Mouse (Mus musculus) limb, embryonic 11.5 days (tissue): Measurements from ENCODE around the gene Psmd5. TPM values are rescaled to one million over a fixed set of nuclear protein-coding genes. Genes with fewer than 3 reads are reported as not detected.
"Not testable (repeated sequence)": the region's sequence is repeated elsewhere in the genome, so short reads cannot be mapped to it uniquely, and the experiment has no call there.

ENCODE experiments used
- ATAC-seq: fragments of 200-750 bp; cut with Nextera tagmentation; 2 replicates; pipeline ENCODE4 v1.8.0; 2017; ENCODE audit warnings: low read depth; ENCODE audit not compliant: insufficient number of reproducible peaks, low FRiP score, low TSS enrichment
- DNase-seq: peaks from one replicate; pipeline ENCODE4 v3.0.0-alpha.2; 2015; ENCODE audit warnings: low spot score
- H3K27ac ChIP-seq: fragments of 300-500 bp; sonication (generic); replicated peaks from 2 replicates; pipeline ENCODE4 v1.5.1; 2014; ENCODE audit warnings: low read depth, mild to moderate bottlenecking, low read length
- H3K27me3 ChIP-seq: fragments of 300-500 bp; sonication (generic); 2 replicates; pipeline ENCODE4 v1.6.1; 2014; ENCODE audit warnings: mild to moderate bottlenecking, low read length, mixed read lengths; ENCODE audit not compliant: control insufficient read depth, insufficient read depth
- H3K36me3 ChIP-seq: fragments of 300-500 bp; sonication (generic); 2 replicates; pipeline ENCODE4 v1.6.1; 2014; ENCODE audit warnings: mild to moderate bottlenecking, low read length, moderate library complexity, mixed read lengths; ENCODE audit not compliant: control insufficient read depth, insufficient read depth
- H3K4me1 ChIP-seq: fragments of 300-500 bp; sonication (generic); 2 replicates; pipeline ENCODE4 v1.6.1; 2014; ENCODE audit warnings: low read length, mixed read lengths; ENCODE audit not compliant: control insufficient read depth, insufficient read depth
- H3K4me2 ChIP-seq: fragments of 300-500 bp; sonication (generic); 2 replicates; pipeline ENCODE4 v1.6.1; 2014; ENCODE audit warnings: low read depth, mild to moderate bottlenecking, moderate library complexity; ENCODE audit not compliant: severe bottlenecking
- H3K4me3 ChIP-seq: fragments of 300-500 bp; sonication (generic); 2 replicates; pipeline ENCODE4 v1.5.1; 2014; ENCODE audit warnings: low read depth, low read length
- H3K9ac ChIP-seq: fragments of 300-500 bp; sonication (generic); 2 replicates; pipeline ENCODE4 v1.6.1; 2014; ENCODE audit warnings: mild to moderate bottlenecking, low read length
- H3K9me3 ChIP-seq: fragments of 300-500 bp; sonication (generic); 2 replicates; pipeline ENCODE4 v1.6.1; 2016; ENCODE audit warnings: low read length; ENCODE audit not compliant: control insufficient read depth
- WGBS: fragments of 180-500 bp; shearing (Covaris S2); extraction: QIAGEN DNeasy Blood & Tissue Kit; methylation state at CpG from one replicate; pipeline ENCODE4 v1.1.7; 2014; 5-methylcytosine and 5-hydroxymethylcytosine counted together
- polyA plus RNA-seq: library from polyadenylated mRNA; unstranded; fragments of >200 nt; fragmentation: Nextera tagmentation; extraction: Ambion mirVana; gene quantifications from 2 replicates; pipeline ENCODE4 v1.2.1, GENCODE M21; 2014

Gene Psmd5
- polyA plus RNA-seq, 1 experiment from 2014 or later, result 128 TPM

- H3K4me2 ChIP-seq, result no peak overlapping the region
- DNase-seq (no peak), ATAC-seq (no peak)
- H3K27me3 ChIP-seq, result no peaks in the 10 kb centered on the region
- WGBS, result 90% methylated on average over 1 of the region's 1 CpGs
- H3K27ac ChIP-seq, result no peak overlapping the region
- H3K9ac ChIP-seq, result no peak overlapping the region
- H3K4me3 ChIP-seq, result no peak overlapping the region
- H3K4me1 ChIP-seq, result no peaks in the 10 kb centered on the region
- peaks cover 9% of the 10 kb centered on the region for H3K36me3 ChIP-seq
- no peaks in the 10 kb centered on the region for H3K9me3 ChIP-seq
Observed at GRCm38 (mm10) chr2:34847702-34848101, 27.1 kb downstream of the Psmd5 start.

- no peaks in the 10 kb centered on the region for H3K4me1 ChIP-seq
- no peaks in the 10 kb centered on the region for H3K36me3 ChIP-seq
- no peaks in the 10 kb centered on the region for H3K9me3 ChIP-seq
- no peak overlapping the region for H3K27ac ChIP-seq
- H3K9ac ChIP-seq, result no peak overlapping the region
- no peak overlapping the region for H3K4me2 ChIP-seq
- 86% methylated on average over 11 of the region's 11 CpGs for WGBS
- no peaks in the 10 kb centered on the region for H3K27me3 ChIP-seq
- DNase-seq, result no peak
- no peak for ATAC-seq
- H3K4me3 ChIP-seq, result no peak overlapping the region
Observed at GRCm38 (mm10) chr2:34843211-34843939, 31.4 kb downstream of the Psmd5 start.

GRCm38 (mm10) chr2:34841706-34842105 is 33.1 kb downstream of the Psmd5 start:
- Histone ChIP-seq H3K9me3 (no peaks in the 10 kb centered on the region), H3K36me3 (no peaks in the 10 kb centered on the region), H3K4me1 (no peaks in the 10 kb centered on the region), H3K9ac (no peak overlapping the region), H3K4me2 (no peak overlapping the region), H3K4me3 (no peak overlapping the region), H3K27ac (no peak overlapping the region), H3K27me3 (no peaks in the 10 kb centered on the region)
- WGBS, result 93% methylated on average over 8 of the region's 8 CpGs
- DNase-seq (no peak), ATAC-seq (no peak)

- not testable (repeated sequence) for DNase-seq, H3K4me2 ChIP-seq, H3K4me1 ChIP-seq, ATAC-seq, H3K9ac ChIP-seq, H3K27ac ChIP-seq, H3K9me3 ChIP-seq, H3K4me3 ChIP-seq, H3K27me3 ChIP-seq, H3K36me3 ChIP-seq
- WGBS, result 76% methylated on average over 5 of the region's 5 CpGs
Observed at GRCm38 (mm10) chr2:34840143-34840542, 34.6 kb downstream of the Psmd5 start.

- no peaks in the 10 kb centered on the region for H3K4me1 ChIP-seq
- no peak overlapping the region for H3K4me2 ChIP-seq
- no peak overlapping the region for H3K27ac ChIP-seq
- no peak overlapping the region for H3K4me3 ChIP-seq
- H3K9me3 ChIP-seq, result no peaks in the 10 kb centered on the region
- DNase-seq, result no peak
- no peak for ATAC-seq
- WGBS, result 70% methylated on average over 3 of the region's 3 CpGs
- no peak overlapping the region for H3K9ac ChIP-seq
- H3K27me3 ChIP-seq, result no peaks in the 10 kb centered on the region
- H3K36me3 ChIP-seq, result no peaks in the 10 kb centered on the region
Observed at GRCm38 (mm10) chr2:34835669-34836068, 39.1 kb downstream of the Psmd5 start.

GRCm38 (mm10) chr2:34833624-34834023 is 41.1 kb downstream of the Psmd5 start:
- Histone ChIP-seq H3K36me3 (no peaks in the 10 kb centered on the region), H3K4me2 (no peak overlapping the region), H3K27me3 (no peaks in the 10 kb centered on the region), H3K27ac (no peak overlapping the region), H3K9me3 (no peaks in the 10 kb centered on the region), H3K9ac (no peak overlapping the region), H3K4me3 (no peak overlapping the region), H3K4me1 (no peaks in the 10 kb centered on the region)
- DNase-seq, result no peak
- no peak for ATAC-seq
- 90% methylated on average over 17 of the region's 17 CpGs for WGBS

- H3K27me3 ChIP-seq, DNase-seq, H3K9ac ChIP-seq, H3K27ac ChIP-seq, H3K4me3 ChIP-seq, H3K36me3 ChIP-seq, ATAC-seq, H3K4me1 ChIP-seq, H3K4me2 ChIP-seq, H3K9me3 ChIP-seq: not testable (repeated sequence)
- 75% methylated on average over 11 of the region's 11 CpGs for WGBS
Observed at GRCm38 (mm10) chr2:34832766-34833457, 41.9 kb downstream of the Psmd5 start, which contains the start of gene Gm34653. Gene Gm34653, plus strand, starts transcription at chr2:34833007.

- not testable (repeated sequence) for H3K4me3 ChIP-seq, H3K36me3 ChIP-seq, H3K4me2 ChIP-seq, ATAC-seq, DNase-seq, H3K27me3 ChIP-seq, H3K27ac ChIP-seq, H3K4me1 ChIP-seq, H3K9ac ChIP-seq, H3K9me3 ChIP-seq
- WGBS, result 95% methylated on average over 17 of the region's 17 CpGs
Observed at GRCm38 (mm10) chr2:34830066-34830465, 44.7 kb downstream of the Psmd5 start.
